Mouse (Mus musculus) forebrain, embryonic 13.5 days (tissue): ENCODE data around the gene Zswim1. TPM values are rescaled to one million over a fixed set of nuclear protein-coding genes. Genes with fewer than 3 reads are reported as not detected.
A peak's percentile ranks its signal among the peaks of the same experiment; 100 is the strongest.
"Not testable (repeated sequence)": the region's sequence is repeated elsewhere in the genome, so short reads cannot be mapped to it uniquely, and the experiment has no call there.

Experiments
- ATAC-seq: fragments of 200-750 bp; cut with Nextera tagmentation; 2 replicates; pipeline ENCODE4 v1.8.0; 2017
- H3K27ac ChIP-seq: fragments of 300-500 bp; sonication (generic); 2 replicates; pipeline ENCODE4 v1.5.1; 2015; ENCODE audit warnings: inconsistent platforms, mild to moderate bottlenecking, moderate library complexity
- H3K27me3 ChIP-seq: fragments of 300-500 bp; sonication (generic); 2 replicates; pipeline ENCODE4 v1.6.1; 2015; ENCODE audit warnings: mild to moderate bottlenecking, inconsistent platforms
- H3K36me3 ChIP-seq: fragments of 300-500 bp; sonication (generic); 2 replicates; pipeline ENCODE4 v1.6.1; 2015; ENCODE audit warnings: mild to moderate bottlenecking, inconsistent platforms; ENCODE audit not compliant: poor library complexity, severe bottlenecking
- H3K4me1 ChIP-seq: fragments of 300-500 bp; sonication (generic); 2 replicates; pipeline ENCODE4 v1.6.1; 2015; ENCODE audit warnings: inconsistent platforms
- H3K4me2 ChIP-seq: fragments of 300-500 bp; sonication (generic); 2 replicates; pipeline ENCODE4 v1.6.1; 2015; ENCODE audit warnings: inconsistent platforms, mild to moderate bottlenecking, moderate library complexity
- H3K4me3 ChIP-seq: fragments of 300-500 bp; sonication (generic); 2 replicates; pipeline ENCODE4 v1.5.1; 2015; ENCODE audit warnings: mild to moderate bottlenecking, inconsistent platforms
- H3K9ac ChIP-seq: fragments of 300-500 bp; sonication (generic); 2 replicates; pipeline ENCODE4 v1.6.1; 2015; ENCODE audit warnings: mild to moderate bottlenecking, inconsistent platforms
- H3K9me3 ChIP-seq: fragments of 300-500 bp; sonication (generic); replicated peaks from 2 replicates; pipeline ENCODE4 v1.6.1; 2016; ENCODE audit warnings: inconsistent platforms
- WGBS: fragments of 180-500 bp; shearing (Covaris S2); methylation state at CpG from one replicate; pipeline ENCODE4 v1.1.7; 2015; 5-methylcytosine and 5-hydroxymethylcytosine counted together
- polyA plus RNA-seq: library from polyadenylated mRNA; unstranded; fragments of >200 nt; fragmentation: Nextera tagmentation; extraction: Ambion mirVana; gene quantifications from 2 replicates; pipeline ENCODE4 v1.2.1, GENCODE M21; 2015

Gene Zswim1
- polyA plus RNA-seq, 1 experiment from 2014 or later, result 22.1 TPM

GRCm38 (mm10) chr2:164794293-164794692 is 28.2 kb upstream of the Zswim1 start:
- Histone ChIP-seq H3K27me3 (no peaks in the 10 kb centered on the region), H3K4me2 (no peak overlapping the region), H3K4me3 (no peak overlapping the region), H3K9ac (no peak overlapping the region), H3K4me1 (no peaks in the 10 kb centered on the region; the same call in 1 of the 2 replicates), H3K9me3 (no peaks in the 10 kb centered on the region), H3K36me3 (peaks cover 79% of the 10 kb centered on the region), H3K27ac (no peak overlapping the region)
- 29% methylated on average over 5 of the region's 5 CpGs for WGBS
- ATAC-seq, result peak; percentile 61; the same call in 1 of the 2 replicates

- no peak overlapping the region for H3K9ac ChIP-seq
- 85% methylated on average over 4 of the region's 4 CpGs for WGBS
- no peak for ATAC-seq
- H3K4me2 ChIP-seq, result no peak overlapping the region
- H3K27me3 ChIP-seq, result no peaks in the 10 kb centered on the region
- H3K4me3 ChIP-seq, result no peak overlapping the region
- H3K4me1 ChIP-seq, result no peaks in the 10 kb centered on the region; the same call in 1 of the 2 replicates
- H3K27ac ChIP-seq, result no peak overlapping the region
- no peaks in the 10 kb centered on the region for H3K9me3 ChIP-seq
- peaks cover 90% of the 10 kb centered on the region for H3K36me3 ChIP-seq
Observed at GRCm38 (mm10) chr2:164795868-164796267, 26.6 kb upstream of the Zswim1 start.

- H3K4me2 ChIP-seq, H3K9me3 ChIP-seq, H3K9ac ChIP-seq, H3K4me3 ChIP-seq, H3K27ac ChIP-seq, H3K27me3 ChIP-seq, ATAC-seq: not testable (repeated sequence)
- peaks cover 11% of the 10 kb centered on the region for H3K4me1 ChIP-seq
- WGBS, result 86% methylated on average over 6 of the region's 6 CpGs
- H3K36me3 ChIP-seq, result peaks cover 70% of the 10 kb centered on the region
Observed at GRCm38 (mm10) chr2:164798554-164798953, 23.9 kb upstream of the Zswim1 start.

GRCm38 (mm10) chr2:164800252-164801004 is 22.1 kb upstream of the Zswim1 start:
- Histone ChIP-seq H3K27ac (no peak overlapping the region), H3K9me3 (no peaks in the 10 kb centered on the region), H3K36me3 (peaks cover 59% of the 10 kb centered on the region), H3K4me2 (no peak overlapping the region), H3K9ac (no peak overlapping the region), H3K4me1 (peaks cover 20% of the 10 kb centered on the region), H3K4me3 (no peak overlapping the region), H3K27me3 (no peaks in the 10 kb centered on the region)
- ATAC-seq, result no peak
- 92% methylated on average over 13 of the region's 13 CpGs for WGBS

- 95% methylated on average over 16 of the region's 16 CpGs for WGBS
- Histone ChIP-seq H3K4me2 (peak overlapping the region; percentile 74), H3K9me3 (no peaks in the 10 kb centered on the region), H3K27ac (no peak overlapping the region), H3K9ac (peak overlapping the region; percentile 81), H3K36me3 (peaks cover 32% of the 10 kb centered on the region), H3K27me3 (no peaks in the 10 kb centered on the region), H3K4me3 (peak overlapping the region; percentile 82), H3K4me1 (peaks cover 33% of the 10 kb centered on the region)
- no peak for ATAC-seq
Observed at GRCm38 (mm10) chr2:164803201-164803920, 19.1 kb upstream of the Zswim1 start.

GRCm38 (mm10) chr2:164803921-164804313 is 18.6 kb upstream of the Zswim1 start:
- H3K4me2 ChIP-seq, result peak overlapping the region; percentile 74
- peaks cover 33% of the 10 kb centered on the region for H3K36me3 ChIP-seq
- H3K9me3 ChIP-seq, result no peaks in the 10 kb centered on the region
- no peak for ATAC-seq
- H3K27ac ChIP-seq, result no peak overlapping the region
- peaks cover 33% of the 10 kb centered on the region for H3K4me1 ChIP-seq
- no peaks in the 10 kb centered on the region for H3K27me3 ChIP-seq
- H3K9ac ChIP-seq, result peak overlapping the region; percentile 81
- WGBS, result 67% methylated on average over 1 of the region's 1 CpGs
- peak overlapping the region; percentile 82 for H3K4me3 ChIP-seq

GRCm38 (mm10) chr2:164804533-164805331 is 17.8 kb upstream of the Zswim1 start, which contains the start of the genes Acot8 and Zswim3:
Gene Acot8 (minus strand): TSS chr2:164804882.
Gene Zswim3 (plus strand): TSS chr2:164805098.
- 0% methylated on average over 47 of the region's 47 CpGs for WGBS
- H3K9ac ChIP-seq, result peak within 1 kb of the TSS; percentile 85
- ATAC-seq, result peak; percentile 97

GRCm38 (mm10) chr2:164805332-164805718 is 17.2 kb upstream of the Zswim1 start:
- peaks cover 25% of the 10 kb centered on the region for H3K36me3 ChIP-seq
- H3K27ac ChIP-seq, result peak overlapping the region; percentile 72
- peak overlapping the region; percentile 85 for H3K9ac ChIP-seq
- ATAC-seq, result peak; percentile 46; the same call in 1 of the 2 replicates
- peak overlapping the region; percentile 84 for H3K4me2 ChIP-seq
- no peaks in the 10 kb centered on the region for H3K9me3 ChIP-seq
- peaks cover 33% of the 10 kb centered on the region for H3K4me1 ChIP-seq
- H3K27me3 ChIP-seq, result no peaks in the 10 kb centered on the region
- 2% methylated on average over 21 of the region's 21 CpGs for WGBS
- H3K4me3 ChIP-seq, result peak overlapping the region; percentile 82

More at GRCm38 (mm10) chr2:164804533-164805331, 17.8 kb upstream of the Zswim1 start, which contains the start of the genes Acot8 and Zswim3:
- Histone ChIP-seq H3K4me1 (peaks cover 33% of the 10 kb centered on the region), H3K9me3 (no peaks in the 10 kb centered on the region), H3K36me3 (peaks cover 31% of the 10 kb centered on the region), H3K4me3 (peak within 1 kb of the TSS; percentile 82), H3K4me2 (peak within 1 kb of the TSS; percentile 84), H3K27ac (peak within 1 kb of the TSS; percentile 72), H3K27me3 (no peaks in the 10 kb centered on the region)

GRCm38 (mm10) chr2:164806614-164807013 is 15.9 kb upstream of the Zswim1 start:
- Histone ChIP-seq H3K36me3 (peaks cover 12% of the 10 kb centered on the region), H3K4me2 (no peak overlapping the region), H3K27me3 (no peaks in the 10 kb centered on the region), H3K4me3 (no peak overlapping the region), H3K9ac (no peak overlapping the region), H3K27ac (no peak overlapping the region), H3K4me1 (peaks cover 33% of the 10 kb centered on the region), H3K9me3 (no peaks in the 10 kb centered on the region)
- no peak for ATAC-seq
- 89% methylated on average over 7 of the region's 7 CpGs for WGBS

- Histone ChIP-seq H3K9ac (no peak overlapping the region), H3K9me3 (no peaks in the 10 kb centered on the region), H3K4me3 (no peak overlapping the region), H3K36me3 (peaks cover 10% of the 10 kb centered on the region), H3K4me1 (no peaks in the 10 kb centered on the region), H3K4me2 (no peak overlapping the region), H3K27me3 (no peaks in the 10 kb centered on the region), H3K27ac (no peak overlapping the region)
- ATAC-seq, result no peak
- 70% methylated on average over 2 of the region's 2 CpGs for WGBS
Observed at GRCm38 (mm10) chr2:164813557-164813956, 8.9 kb upstream of the Zswim1 start.

- Histone ChIP-seq H3K4me2 (no peak overlapping the region), H3K4me3 (no peak overlapping the region), H3K9ac (no peak overlapping the region), H3K36me3 (peaks cover 7% of the 10 kb centered on the region), H3K27me3 (no peaks in the 10 kb centered on the region), H3K9me3 (no peaks in the 10 kb centered on the region), H3K4me1 (no peaks in the 10 kb centered on the region), H3K27ac (no peak overlapping the region)
- no peak for ATAC-seq
- 89% methylated on average over 5 of the region's 5 CpGs for WGBS
Observed at GRCm38 (mm10) chr2:164815348-164815747, 7.1 kb upstream of the Zswim1 start.
